Mouse (Mus musculus): ENCODE measurements around the gene Tmem121b.

The Tmem121b gene

GRCm38 (mm10) chr6:120493374-120494181 is at the start of gene Tmem121b:
Tmem121b (minus strand) TSS chr6:120493807.
- DNase-seq (ENCODE audit: extremely low spot score, low read depth, low spot score): no peak

GRCm38 (mm10) chr6:120542061-120542460 is 48.5 kb upstream of the Tmem121b start:
- DNase-seq (ENCODE audit: extremely low spot score, low read depth, low spot score): no peak

GRCm38 (mm10) chr6:120541386-120541785 is 47.8 kb upstream of the Tmem121b start:
- DNase-seq (ENCODE audit: extremely low spot score, low read depth, low spot score): no peak

GRCm38 (mm10) chr6:120539781-120540231 is 46.2 kb upstream of the Tmem121b start:
- DNase-seq (ENCODE audit: extremely low spot score, low read depth, low spot score): no peak

- DNase-seq (ENCODE audit: extremely low spot score, low read depth, low spot score): peak; percentile 58
Observed at GRCm38 (mm10) chr6:120539132-120539759, 45.6 kb upstream of the Tmem121b start.

GRCm38 (mm10) chr6:120536337-120536736 is 42.7 kb upstream of the Tmem121b start:
- DNase-seq (ENCODE audit: extremely low spot score, low read depth, low spot score): no peak

- DNase-seq (ENCODE audit: extremely low spot score, low read depth, low spot score): no peak
Observed at GRCm38 (mm10) chr6:120532594-120532993, 39.0 kb upstream of the Tmem121b start.

GRCm38 (mm10) chr6:120531020-120531965 is 37.7 kb upstream of the Tmem121b start, which contains the start of gene Hdhd5:
Hdhd5 (minus strand) TSS chr6:120531319.
- peak; percentile 69 for DNase-seq (ENCODE audit: extremely low spot score, low read depth, low spot score)

GRCm38 (mm10) chr6:120529123-120529522 is 35.5 kb upstream of the Tmem121b start:
- no peak for DNase-seq (ENCODE audit: extremely low spot score, low read depth, low spot score)

- no peak for DNase-seq (ENCODE audit: extremely low spot score, low read depth, low spot score)
Observed at GRCm38 (mm10) chr6:120524796-120525195, 31.2 kb upstream of the Tmem121b start.

- DNase-seq (ENCODE audit: extremely low spot score, low read depth, low spot score): no peak
Observed at GRCm38 (mm10) chr6:120519647-120520046, 26.0 kb upstream of the Tmem121b start.

GRCm38 (mm10) chr6:120517311-120517710 is 23.7 kb upstream of the Tmem121b start:
- no peak for DNase-seq (ENCODE audit: extremely low spot score, low read depth, low spot score)

- no peak for DNase-seq (ENCODE audit: extremely low spot score, low read depth, low spot score)
Observed at GRCm38 (mm10) chr6:120516879-120517278, 23.3 kb upstream of the Tmem121b start.

GRCm38 (mm10) chr6:120516422-120516821 is 22.8 kb upstream of the Tmem121b start:
- no peak for DNase-seq (ENCODE audit: extremely low spot score, low read depth, low spot score)

GRCm38 (mm10) chr6:120511212-120511611 is 17.6 kb upstream of the Tmem121b start:
- no peak for DNase-seq (ENCODE audit: extremely low spot score, low read depth, low spot score)

GRCm38 (mm10) chr6:120510425-120510824 is 16.8 kb upstream of the Tmem121b start:
- no peak for DNase-seq (ENCODE audit: extremely low spot score, low read depth, low spot score)

GRCm38 (mm10) chr6:120509975-120510374 is 16.4 kb upstream of the Tmem121b start:
- no peak for DNase-seq (ENCODE audit: extremely low spot score, low read depth, low spot score)

- DNase-seq (ENCODE audit: extremely low spot score, low read depth, low spot score): no peak
Observed at GRCm38 (mm10) chr6:120508645-120509044, 15.0 kb upstream of the Tmem121b start.

- no peak for DNase-seq (ENCODE audit: extremely low spot score, low read depth, low spot score)
Observed at GRCm38 (mm10) chr6:120505531-120505930, 11.9 kb upstream of the Tmem121b start.

GRCm38 (mm10) chr6:120504051-120504450 is 10.4 kb upstream of the Tmem121b start:
- no peak for DNase-seq (ENCODE audit: extremely low spot score, low read depth, low spot score)

- no peak for DNase-seq (ENCODE audit: extremely low spot score, low read depth, low spot score)
Observed at GRCm38 (mm10) chr6:120496544-120496943, 2.9 kb upstream of the Tmem121b start.

Measured in hindlimb bud, embryonic 11.5 days (tissue).